Mouse (Mus musculus) embryonic fibroblast, embryonic 13.5 days (primary cell): Measurements from ENCODE around the gene Fam81a. TPM values are rescaled to one million over a fixed set of nuclear protein-coding genes. Genes with fewer than 3 reads are reported as not detected.
A peak's percentile ranks its signal among the peaks of the same experiment; 100 is the strongest.

Experiments used
- H3K27ac ChIP-seq: 2 replicates; pipeline ENCODE4 v1.5.1; 2012; ENCODE audit warnings: low read length, control low read depth, inconsistent platforms; ENCODE audit not compliant: insufficient read depth
- H3K4me1 ChIP-seq: 2 replicates; pipeline ENCODE4 v1.6.1; 2011; ENCODE audit warnings: low read length; ENCODE audit not compliant: control insufficient read depth, insufficient read depth
- H3K4me3 ChIP-seq: 2 replicates; pipeline ENCODE4 v1.5.1; 2011; ENCODE audit warnings: mild to moderate bottlenecking, control low read depth, low read length; ENCODE audit not compliant: insufficient read depth
- CTCF ChIP-seq: IDR thresholded peaks from 2 replicates; pipeline ENCODE4 v1.5.1; 2011; ENCODE audit warnings: mild to moderate bottlenecking, control low read depth, low read length, moderate library complexity, borderline replicate concordance; ENCODE audit not compliant: insufficient read depth
- POLR2A ChIP-seq: IDR thresholded peaks from 2 replicates; pipeline ENCODE4 v1.6.1; 2011; ENCODE audit warnings: low read depth, mild to moderate bottlenecking, control low read depth, low read length, moderate library complexity
- polyA plus RNA-seq: library from polyadenylated mRNA; stranded (reverse); fragments of >200 nt; gene quantifications from 2 replicates; pipeline ENCODE4 v1.2.4, GENCODE M21; 2011; ENCODE audit warnings: low read depth; ENCODE audit not compliant: missing spikeins, insufficient read length

Fam81a gene
- polyA plus RNA-seq, 1 experiment, result 1.7 TPM

DNA sequence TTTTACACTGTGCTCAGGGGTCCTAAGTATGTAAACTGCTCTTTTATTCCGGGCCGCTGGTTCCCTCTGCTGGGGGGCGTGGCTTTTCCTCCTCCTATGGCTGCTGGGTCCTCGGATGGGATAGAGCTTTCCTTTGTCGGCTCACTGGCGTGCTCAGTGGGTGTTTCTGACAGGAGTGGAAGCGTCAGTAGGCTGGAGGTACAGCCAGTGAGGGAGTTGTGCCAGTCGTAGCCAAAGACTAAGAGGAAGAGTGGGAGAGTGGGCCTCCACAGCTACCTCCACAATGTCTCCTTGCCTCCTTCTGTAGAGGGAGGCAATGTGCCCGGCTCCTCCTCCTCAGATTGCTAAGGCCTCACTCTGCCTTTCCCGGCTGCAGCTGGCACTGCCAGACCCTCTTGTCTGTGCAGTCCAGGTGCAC lies 30.5 kb downstream of the Fam81a start:
- H3K4me3 ChIP-seq, result no peak overlapping the region
- H3K4me1 ChIP-seq, result no peaks in the 10 kb centered on the region

GRCm38 (mm10) chr9:70110871-70111270 lies 31.5 kb downstream of the Fam81a start:
- TF ChIP-seq POLR2A (no peak), CTCF (no peak)
- no peak overlapping the region for H3K4me3 ChIP-seq
- H3K27ac ChIP-seq, result no peak overlapping the region
- no peaks in the 10 kb centered on the region for H3K4me1 ChIP-seq

More for the DNA sequence above, 30.5 kb downstream of the Fam81a start:
- TF ChIP-seq CTCF, result no peak
- TF ChIP-seq POLR2A, result no peak
- no peak overlapping the region for H3K27ac ChIP-seq

DNA sequence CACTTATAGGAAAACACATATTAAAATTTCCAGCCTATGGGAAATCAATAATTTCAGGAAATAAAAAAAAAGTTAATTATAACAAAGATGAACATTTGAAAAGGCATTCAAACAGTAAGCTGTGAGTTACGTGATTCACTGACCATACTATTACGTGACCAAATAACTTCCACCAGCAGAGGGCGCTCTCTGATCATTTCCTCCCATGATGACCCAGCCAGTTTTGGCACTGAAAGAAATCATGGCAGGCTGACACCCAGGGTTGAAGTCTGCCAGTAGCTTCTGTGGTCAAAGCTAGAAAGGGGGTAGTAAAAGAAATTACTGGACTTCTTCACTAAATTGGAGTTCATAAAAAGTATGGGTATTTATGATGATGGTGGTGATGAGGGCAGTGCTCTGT lies 33.1 kb downstream of the Fam81a start:
- TF ChIP-seq POLR2A (no peak), CTCF (0 out of 2 replicates have a peak, but pooled peaks have one; percentile 5)
- Histone ChIP-seq H3K27ac (no peak overlapping the region), H3K4me3 (no peak overlapping the region), H3K4me1 (no peaks in the 10 kb centered on the region)

DNA sequence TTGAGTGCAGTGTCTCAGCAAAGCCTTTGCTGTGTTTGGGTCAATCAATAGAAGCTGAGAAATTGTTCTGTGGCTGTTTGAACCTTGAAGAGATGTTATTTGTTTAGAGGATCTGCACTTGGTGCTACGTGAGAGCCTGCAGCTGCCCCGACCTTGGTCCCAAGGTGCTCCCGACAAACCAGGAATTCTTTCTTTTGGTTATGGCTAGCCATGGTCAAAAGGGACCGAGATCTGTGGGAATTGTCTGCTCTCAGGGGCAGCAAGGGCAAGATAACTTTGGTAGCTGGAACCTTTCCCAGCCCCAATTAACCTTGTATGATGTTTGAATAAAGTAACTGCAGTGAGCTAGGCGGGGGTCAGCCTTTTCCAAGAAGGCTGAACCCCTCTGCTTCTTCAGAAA lies 34.2 kb downstream of the Fam81a start:
- no peak for TF ChIP-seq CTCF
- Histone ChIP-seq H3K27ac (no peak overlapping the region), H3K4me3 (no peak overlapping the region), H3K4me1 (no peaks in the 10 kb centered on the region)

DNA sequence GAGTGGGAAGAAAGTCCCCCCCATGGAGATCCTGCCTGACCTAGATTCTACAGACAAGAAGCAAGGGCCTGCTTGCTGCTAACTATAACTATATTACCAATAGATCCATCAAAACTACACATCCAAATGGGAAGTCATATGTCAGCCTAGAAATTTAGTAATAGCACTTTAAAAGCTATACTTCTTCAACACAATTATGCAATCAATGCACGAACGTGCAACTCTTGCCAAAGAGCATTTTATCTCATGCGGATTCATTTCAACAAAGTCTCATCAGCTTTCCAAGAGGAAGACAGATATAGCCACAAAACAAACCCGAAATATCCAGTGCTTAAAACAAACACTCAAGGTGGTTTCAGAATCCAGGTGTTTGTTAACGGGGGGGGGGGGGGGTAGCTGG lies 36.8 kb downstream of the Fam81a start:
- TF ChIP-seq POLR2A (no peak), CTCF (no peak)
- H3K27ac ChIP-seq, result no peak overlapping the region
- no peak overlapping the region for H3K4me3 ChIP-seq
- no peaks in the 10 kb centered on the region for H3K4me1 ChIP-seq

DNA sequence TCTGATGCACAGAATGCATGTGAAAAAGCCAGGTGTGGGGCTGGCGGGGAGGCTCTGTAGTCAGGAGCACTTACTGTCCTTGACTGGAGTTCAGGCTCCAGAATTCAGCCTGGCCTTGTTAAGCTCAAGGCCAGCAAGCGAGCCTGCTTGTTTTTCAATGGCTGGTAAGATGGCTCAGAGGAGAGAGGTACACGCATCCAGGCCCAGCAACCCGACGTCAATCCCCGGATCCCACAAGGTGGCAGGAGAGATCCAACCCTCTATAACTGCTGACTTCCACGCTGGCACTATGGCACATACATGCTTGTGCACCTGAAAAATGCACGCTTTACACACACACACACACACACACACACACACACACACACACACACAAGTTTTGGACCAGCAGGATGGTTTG lies 39.3 kb downstream of the Fam81a start:
- no peak overlapping the region for H3K4me3 ChIP-seq
- TF ChIP-seq POLR2A (no peak), CTCF (peak; percentile 12; the same call in 1 of the 2 replicates)
- no peaks in the 10 kb centered on the region for H3K4me1 ChIP-seq
- H3K27ac ChIP-seq, result no peak overlapping the region

GRCm38 (mm10) chr9:70097542-70097941 lies 44.8 kb downstream of the Fam81a start:
- no peak overlapping the region for H3K27ac ChIP-seq
- no peak overlapping the region for H3K4me3 ChIP-seq
- TF ChIP-seq POLR2A (no peak), CTCF (no peak)
- no peaks in the 10 kb centered on the region for H3K4me1 ChIP-seq

DNA sequence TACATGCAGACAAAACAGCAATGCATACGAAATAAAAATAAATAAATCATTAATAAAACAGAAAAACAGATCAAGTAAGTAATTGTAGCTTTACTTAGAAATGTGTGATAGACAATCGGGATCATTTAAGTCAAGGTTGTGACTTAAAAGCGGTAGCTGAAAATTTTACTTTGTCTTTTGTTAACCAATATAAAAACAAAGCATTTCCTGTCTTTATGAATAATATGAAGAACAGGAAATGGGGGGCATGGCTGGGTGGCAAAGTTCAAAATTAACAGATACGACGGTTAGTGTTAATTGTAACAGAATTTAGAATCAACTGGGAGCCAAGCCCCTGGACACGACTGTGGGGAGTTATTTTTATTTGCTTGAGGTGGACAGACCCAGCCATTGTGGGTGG lies 47.3 kb downstream of the Fam81a start:
- no peak overlapping the region for H3K27ac ChIP-seq
- H3K4me1 ChIP-seq, result no peaks in the 10 kb centered on the region
- H3K4me3 ChIP-seq, result no peak overlapping the region
- TF ChIP-seq POLR2A (no peak), CTCF (no peak)

- Histone ChIP-seq H3K4me3 (no peak overlapping the region), H3K4me1 (no peaks in the 10 kb centered on the region), H3K27ac (no peak overlapping the region)
- TF ChIP-seq CTCF (no peak), POLR2A (no peak)
Measured at GRCm38 (mm10) chr9:70090541-70090940, 51.8 kb downstream of the Fam81a start.

DNA sequence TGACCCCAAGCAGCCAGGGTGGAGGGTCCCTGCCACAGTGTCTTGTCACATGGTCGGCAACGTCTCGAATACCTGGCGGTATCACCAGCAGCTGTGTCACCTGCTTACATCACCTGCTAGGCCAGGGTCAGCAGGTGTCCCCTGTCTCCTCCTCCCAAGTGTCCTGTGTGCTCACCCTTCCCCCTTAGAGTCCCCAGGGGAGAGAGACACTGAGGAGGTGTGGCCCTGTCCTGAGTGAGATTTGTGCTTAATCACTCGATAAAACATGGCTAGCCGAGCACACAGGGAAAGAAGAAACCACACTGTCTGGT lies 53.6 kb downstream of the Fam81a start:
- H3K4me3 ChIP-seq, result no peak overlapping the region
- TF ChIP-seq POLR2A (no peak), CTCF (no peak)
- H3K27ac ChIP-seq, result no peak overlapping the region
- H3K4me1 ChIP-seq, result no peaks in the 10 kb centered on the region
